Mouse (Mus musculus): ENCODE results near the gene Rreb1. TPM values are rescaled to one million over a fixed set of nuclear protein-coding genes. Genes with fewer than 3 reads are reported as not detected.

Rreb1 gene
- polyA plus RNA-seq, 1 experiment: 6.0 TPM

DNA sequence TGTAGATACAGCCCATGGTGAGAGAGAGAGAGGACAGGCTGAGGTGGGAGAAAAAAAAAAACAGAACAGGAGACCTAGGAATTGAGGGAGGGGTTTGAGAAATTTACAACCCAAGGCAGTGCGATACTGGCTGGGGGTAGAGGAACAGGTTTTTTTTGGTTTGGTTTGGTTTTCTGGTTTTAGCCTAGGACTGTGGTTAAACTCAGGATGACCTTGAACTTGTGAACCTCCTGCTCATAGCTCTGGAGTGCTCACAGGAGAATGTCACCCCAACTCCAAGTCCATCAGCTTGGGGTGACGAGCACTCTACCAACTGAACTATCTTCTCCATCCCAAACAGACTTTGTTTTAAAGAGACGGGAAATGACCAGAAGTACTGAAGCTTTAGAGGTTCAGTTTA is 165.3 kb downstream of the Rreb1 start:
- Histone ChIP-seq H3K4me3 (ENCODE audit: insufficient read depth, poor library complexity, severe bottlenecking) (no peak overlapping the region), H3K27me3 (ENCODE audit: control insufficient read depth, insufficient read depth, insufficient read length) (no peaks in the 10 kb centered on the region), H3K36me3 (ENCODE audit: control insufficient read depth, insufficient read depth) (peaks cover 34% of the 10 kb centered on the region), H3ac (ENCODE audit: control insufficient read depth, insufficient read length, low read depth) (no peak overlapping the region), H3K79me2 (ENCODE audit: control insufficient read depth, insufficient read depth) (no peaks in the 10 kb centered on the region), H3K79me3 (ENCODE audit: low read depth) (no peaks in the 10 kb centered on the region)
- TF ChIP-seq USF1 (IDR thresholded peaks at IDR 0.05; ENCODE audit: low read depth): no peak
- no peak for TF ChIP-seq FOSL1 (IDR thresholded peaks at IDR 0.05; ENCODE audit: insufficient read depth, low read length, poor library complexity, severe bottlenecking)
- no peak for TF ChIP-seq CEBPB (IDR thresholded peaks at IDR 0.05; ENCODE audit: low read depth)
- TF ChIP-seq MYOD1 (IDR thresholded peaks at IDR 0.05; ENCODE audit: control insufficient read depth, insufficient read length, low read depth): no peak
- no peak for TF ChIP-seq CTCF (IDR thresholded peaks at IDR 0.05; ENCODE audit: control insufficient read depth, insufficient read depth, insufficient read length)
- TF ChIP-seq MYOG (IDR thresholded peaks at IDR 0.05; ENCODE audit: control insufficient read depth, extremely low read depth, insufficient read length): no peak
- no peak for TF ChIP-seq MAX (IDR thresholded peaks at IDR 0.05)

DNA sequence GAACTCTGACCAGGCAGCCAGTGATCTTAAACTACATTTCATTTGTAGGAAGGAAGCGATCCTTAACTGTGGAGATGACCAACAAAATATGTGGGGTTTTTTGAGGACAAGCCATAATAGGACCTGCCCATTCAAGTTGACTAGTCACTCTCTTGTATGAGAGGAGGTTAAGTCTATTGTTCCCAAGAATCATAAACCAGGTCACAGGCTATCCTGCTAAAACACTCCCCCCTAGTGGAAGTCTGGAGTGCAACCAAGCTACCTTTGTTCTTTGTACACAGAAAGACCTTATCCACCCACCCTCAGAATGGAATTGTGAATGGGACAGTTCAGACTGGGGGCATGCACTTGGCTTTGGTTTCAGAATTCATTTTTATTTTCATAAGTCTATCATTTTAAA is 166.1 kb downstream of the Rreb1 start:
- H3K27me3 ChIP-seq (ENCODE audit: control insufficient read depth, insufficient read depth, insufficient read length): no peaks in the 10 kb centered on the region
- peaks cover 34% of the 10 kb centered on the region for H3K36me3 ChIP-seq (ENCODE audit: control insufficient read depth, insufficient read depth)
- no peak overlapping the region for H3K4me3 ChIP-seq (ENCODE audit: insufficient read depth, poor library complexity, severe bottlenecking)
- H3ac ChIP-seq (ENCODE audit: control insufficient read depth, insufficient read length, low read depth): no peak overlapping the region
- no peaks in the 10 kb centered on the region for H3K79me2 ChIP-seq (ENCODE audit: control insufficient read depth, insufficient read depth)
- H3K79me3 ChIP-seq (ENCODE audit: low read depth): no peaks in the 10 kb centered on the region
- TF ChIP-seq MYOG (IDR thresholded peaks at IDR 0.05; ENCODE audit: control insufficient read depth, extremely low read depth, insufficient read length) (no peak), USF1 (IDR thresholded peaks at IDR 0.05; ENCODE audit: low read depth) (no peak), MYOD1 (IDR thresholded peaks at IDR 0.05; ENCODE audit: control insufficient read depth, insufficient read length, low read depth) (no peak), CTCF (IDR thresholded peaks at IDR 0.05; ENCODE audit: control insufficient read depth, insufficient read depth, insufficient read length) (no peak), FOSL1 (IDR thresholded peaks at IDR 0.05; ENCODE audit: insufficient read depth, low read length, poor library complexity, severe bottlenecking) (no peak), MAX (IDR thresholded peaks at IDR 0.05) (no peak), CEBPB (IDR thresholded peaks at IDR 0.05; ENCODE audit: low read depth) (no peak)

DNA sequence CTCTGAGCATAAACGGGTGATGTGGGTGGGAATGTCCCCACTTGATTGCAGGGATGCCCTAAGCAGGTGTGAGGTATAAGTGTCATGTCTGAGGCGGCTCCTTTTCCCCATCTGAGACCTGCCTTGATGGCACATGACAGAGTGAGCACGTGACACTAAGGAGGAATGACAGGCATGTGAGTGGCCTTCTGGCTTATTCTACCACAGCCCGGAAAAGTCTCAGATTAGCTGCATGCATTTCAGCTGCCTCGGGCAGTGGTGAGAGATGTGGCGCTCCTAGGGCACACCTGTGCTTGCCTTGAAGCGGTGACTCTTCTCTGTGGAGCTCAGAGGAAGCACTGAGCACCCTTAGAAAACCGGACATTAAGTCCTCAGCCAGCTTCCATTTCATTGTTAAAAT is 167.2 kb downstream of the Rreb1 start:
- no peaks in the 10 kb centered on the region for H3K79me3 ChIP-seq (ENCODE audit: low read depth)
- H3K27me3 ChIP-seq (ENCODE audit: control insufficient read depth, insufficient read depth, insufficient read length): no peaks in the 10 kb centered on the region
- peaks cover 40% of the 10 kb centered on the region for H3K36me3 ChIP-seq (ENCODE audit: control insufficient read depth, insufficient read depth)
- H3K4me3 ChIP-seq (ENCODE audit: insufficient read depth, poor library complexity, severe bottlenecking): no peak overlapping the region
- no peaks in the 10 kb centered on the region for H3K79me2 ChIP-seq (ENCODE audit: control insufficient read depth, insufficient read depth)
- TF ChIP-seq MYOD1 (IDR thresholded peaks at IDR 0.05; ENCODE audit: control insufficient read depth, insufficient read length, low read depth) (no peak), MYOG (IDR thresholded peaks at IDR 0.05; ENCODE audit: control insufficient read depth, extremely low read depth, insufficient read length) (no peak), CEBPB (IDR thresholded peaks at IDR 0.05; ENCODE audit: low read depth) (no peak), MAX (IDR thresholded peaks at IDR 0.05) (no peak), FOSL1 (IDR thresholded peaks at IDR 0.05; ENCODE audit: insufficient read depth, low read length, poor library complexity, severe bottlenecking) (no peak), USF1 (IDR thresholded peaks at IDR 0.05; ENCODE audit: low read depth) (no peak), CTCF (IDR thresholded peaks at IDR 0.05; ENCODE audit: control insufficient read depth, insufficient read depth, insufficient read length) (no peak)
- H3ac ChIP-seq (ENCODE audit: control insufficient read depth, insufficient read length, low read depth): no peak overlapping the region

DNA sequence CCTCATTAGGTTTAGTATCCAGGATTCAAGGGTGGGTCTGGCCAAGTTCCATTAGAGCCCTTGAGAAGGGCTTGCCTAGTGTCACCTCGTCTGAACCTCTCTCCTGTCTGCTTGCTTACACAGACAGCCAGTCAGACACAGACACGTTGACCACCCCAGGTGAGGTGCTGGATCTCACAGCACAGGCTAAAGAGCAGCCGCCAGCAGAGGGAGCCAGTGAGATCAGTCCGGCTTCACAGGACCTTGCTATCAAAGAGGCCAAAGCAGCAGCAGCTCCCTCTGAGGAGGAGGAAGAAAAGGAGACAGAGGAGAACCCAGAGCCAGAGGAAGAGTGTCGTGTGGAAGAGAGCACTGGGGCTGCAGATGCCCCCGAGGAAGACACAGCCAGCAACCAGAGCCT is 168.5 kb downstream of the Rreb1 start:
- H3K4me3 ChIP-seq (ENCODE audit: insufficient read depth, poor library complexity, severe bottlenecking): no peak overlapping the region
- H3K36me3 ChIP-seq (ENCODE audit: control insufficient read depth, insufficient read depth): peaks cover 37% of the 10 kb centered on the region
- TF ChIP-seq CTCF (IDR thresholded peaks at IDR 0.05; ENCODE audit: control insufficient read depth, insufficient read depth, insufficient read length): peak; percentile 43
- no peak for TF ChIP-seq MYOG (IDR thresholded peaks at IDR 0.05; ENCODE audit: control insufficient read depth, extremely low read depth, insufficient read length)
- no peaks in the 10 kb centered on the region for H3K27me3 ChIP-seq (ENCODE audit: control insufficient read depth, insufficient read depth, insufficient read length)
- no peak overlapping the region for H3ac ChIP-seq (ENCODE audit: control insufficient read depth, insufficient read length, low read depth)
- no peaks in the 10 kb centered on the region for H3K79me2 ChIP-seq (ENCODE audit: control insufficient read depth, insufficient read depth)
- H3K79me3 ChIP-seq (ENCODE audit: low read depth): no peaks in the 10 kb centered on the region

- Histone ChIP-seq H3ac (ENCODE audit: control insufficient read depth, insufficient read length, low read depth) (no peak overlapping the region), H3K4me3 (ENCODE audit: insufficient read depth, poor library complexity, severe bottlenecking) (no peak overlapping the region)
- TF ChIP-seq CTCF (IDR thresholded peaks at IDR 0.05; ENCODE audit: control insufficient read depth, insufficient read depth, insufficient read length): no peak
- no peak for TF ChIP-seq MYOD1 (IDR thresholded peaks at IDR 0.05; ENCODE audit: control insufficient read depth, insufficient read length, low read depth)
Observed at GRCm38 (mm10) chr13:37952981-37953380, 174.8 kb downstream of the Rreb1 start.

GRCm38 (mm10) chr13:37954318-37954717 is 176.1 kb downstream of the Rreb1 start:
- H3K79me3 ChIP-seq (ENCODE audit: low read depth): no peaks in the 10 kb centered on the region
- no peak overlapping the region for H3ac ChIP-seq (ENCODE audit: control insufficient read depth, insufficient read length, low read depth)
- H3K79me2 ChIP-seq (ENCODE audit: control insufficient read depth, insufficient read depth): no peaks in the 10 kb centered on the region
- no peak for TF ChIP-seq FOSL1 (IDR thresholded peaks at IDR 0.05; ENCODE audit: insufficient read depth, low read length, poor library complexity, severe bottlenecking)
- no peak for TF ChIP-seq USF1 (IDR thresholded peaks at IDR 0.05; ENCODE audit: low read depth)
- TF ChIP-seq MYOD1 (IDR thresholded peaks at IDR 0.05; ENCODE audit: control insufficient read depth, insufficient read length, low read depth): no peak
- no peak for TF ChIP-seq CEBPB (IDR thresholded peaks at IDR 0.05; ENCODE audit: low read depth)
- TF ChIP-seq MAX (IDR thresholded peaks at IDR 0.05): no peak
- no peak for TF ChIP-seq MYOG (IDR thresholded peaks at IDR 0.05; ENCODE audit: control insufficient read depth, extremely low read depth, insufficient read length)
- no peak for TF ChIP-seq CTCF (IDR thresholded peaks at IDR 0.05; ENCODE audit: control insufficient read depth, insufficient read depth, insufficient read length)
- H3K27me3 ChIP-seq (ENCODE audit: control insufficient read depth, insufficient read depth, insufficient read length): no peaks in the 10 kb centered on the region
- H3K4me3 ChIP-seq (ENCODE audit: insufficient read depth, poor library complexity, severe bottlenecking): no peak overlapping the region
- peaks cover 6% of the 10 kb centered on the region for H3K36me3 ChIP-seq (ENCODE audit: control insufficient read depth, insufficient read depth)

More at GRCm38 (mm10) chr13:37952981-37953380, 174.8 kb downstream of the Rreb1 start:
- H3K79me2 ChIP-seq (ENCODE audit: control insufficient read depth, insufficient read depth): no peaks in the 10 kb centered on the region
- no peaks in the 10 kb centered on the region for H3K79me3 ChIP-seq (ENCODE audit: low read depth)
- peaks cover 17% of the 10 kb centered on the region for H3K36me3 ChIP-seq (ENCODE audit: control insufficient read depth, insufficient read depth)
- no peaks in the 10 kb centered on the region for H3K27me3 ChIP-seq (ENCODE audit: control insufficient read depth, insufficient read depth, insufficient read length)

Measured in C2C12 (cell line).